Mouse (Mus musculus): ENCODE results near the gene B230118H07Rik.

B230118H07Rik gene

GRCm38 (mm10) chr2:101638979-101639839, 10.1 kb downstream of the B230118H07Rik start:
- DNase-seq (ENCODE audit: low spot score) = no peak

- DNase-seq (ENCODE audit: low spot score) = peak; percentile 99
Observed at GRCm38 (mm10) chr2:101628297-101629236, 20.8 kb downstream of the B230118H07Rik start.

- no peak for DNase-seq (ENCODE audit: low spot score)
Observed at GRCm38 (mm10) chr2:101627227-101627626, 22.1 kb downstream of the B230118H07Rik start.

- no peak for DNase-seq (ENCODE audit: low spot score)
Observed at GRCm38 (mm10) chr2:101624526-101624925, 24.8 kb downstream of the B230118H07Rik start, which contains the start of gene Rag2. Gene Rag2 (plus strand): TSS chr2:101624718.

GRCm38 (mm10) chr2:101624011-101624410, 25.3 kb downstream of the B230118H07Rik start:
- DNase-seq (ENCODE audit: low spot score) = no peak

GRCm38 (mm10) chr2:101623042-101623441, 26.3 kb downstream of the B230118H07Rik start:
- no peak for DNase-seq (ENCODE audit: low spot score)

GRCm38 (mm10) chr2:101621611-101622010, 27.7 kb downstream of the B230118H07Rik start:
- DNase-seq (ENCODE audit: low spot score) = no peak

- no peak for DNase-seq (ENCODE audit: low spot score)
Observed at GRCm38 (mm10) chr2:101620899-101621298, 28.4 kb downstream of the B230118H07Rik start.

GRCm38 (mm10) chr2:101618373-101618772, 31.0 kb downstream of the B230118H07Rik start:
- DNase-seq (ENCODE audit: low spot score) = no peak

GRCm38 (mm10) chr2:101615464-101616305, 33.6 kb downstream of the B230118H07Rik start:
- DNase-seq (ENCODE audit: low spot score) = no peak

GRCm38 (mm10) chr2:101610861-101611260, 38.5 kb downstream of the B230118H07Rik start:
- DNase-seq (ENCODE audit: low spot score) = no peak

- DNase-seq (ENCODE audit: low spot score) = no peak
Observed at GRCm38 (mm10) chr2:101608232-101608894, 41.0 kb downstream of the B230118H07Rik start.

GRCm38 (mm10) chr2:101603099-101603498, 46.2 kb downstream of the B230118H07Rik start:
- DNase-seq (ENCODE audit: low spot score) = no peak

GRCm38 (mm10) chr2:101600703-101601102, 48.6 kb downstream of the B230118H07Rik start:
- DNase-seq (ENCODE audit: low spot score) = no peak

GRCm38 (mm10) chr2:101598190-101599181, 50.8 kb downstream of the B230118H07Rik start:
- DNase-seq (ENCODE audit: low spot score) = no peak

- DNase-seq (ENCODE audit: low spot score) = no peak
Observed at GRCm38 (mm10) chr2:101597186-101597585, 52.1 kb downstream of the B230118H07Rik start.

GRCm38 (mm10) chr2:101594681-101595080, 54.7 kb downstream of the B230118H07Rik start:
- no peak for DNase-seq (ENCODE audit: low spot score)

- no peak for DNase-seq (ENCODE audit: low spot score)
Observed at GRCm38 (mm10) chr2:101592886-101593285, 56.4 kb downstream of the B230118H07Rik start.

GRCm38 (mm10) chr2:101592023-101592841, 57.1 kb downstream of the B230118H07Rik start:
- DNase-seq (ENCODE audit: low spot score) = no peak
